Mouse (Mus musculus) myocyte (in vitro differentiated cells): ENCODE data around the gene Ess2. TPM values are rescaled to one million over a fixed set of nuclear protein-coding genes. Genes with fewer than 3 reads are reported as not detected.

ENCODE experiments used
- H3K27me3 ChIP-seq: one replicate; pipeline ENCODE4 v1.6.1; 2011; ENCODE audit not compliant: control insufficient read depth, insufficient read depth, insufficient read length
- H3K36me3 ChIP-seq: one replicate; pipeline ENCODE4 v1.6.1; 2011; ENCODE audit not compliant: control insufficient read depth, insufficient read depth
- H3K4me2 ChIP-seq: one replicate; pipeline ENCODE4 v1.6.1; 2011; ENCODE audit warnings: low read depth, control low read depth
- H3K4me3 ChIP-seq: one replicate; pipeline ENCODE4 v1.5.1; 2011; ENCODE audit warnings: mild to moderate bottlenecking, control low read depth, moderate library complexity
- H3K79me2 ChIP-seq: one replicate; pipeline ENCODE4 v1.6.1; 2011; ENCODE audit not compliant: control insufficient read depth, insufficient read depth
- H3ac ChIP-seq: one replicate; pipeline ENCODE4 v1.6.1; 2011; ENCODE audit not compliant: control insufficient read depth, insufficient read length
- CEBPB ChIP-seq: IDR thresholded peaks from 2 replicates; pipeline ENCODE4 v1.6.1; 2011; ENCODE audit warnings: mild to moderate bottlenecking, moderate library complexity; ENCODE audit not compliant: poor library complexity, insufficient read depth, severe bottlenecking
- E2F4 ChIP-seq: IDR thresholded peaks from one replicate; pipeline ENCODE4 v1.6.1; 2011; ENCODE audit warnings: mild to moderate bottlenecking, control low read depth, moderate library complexity; ENCODE audit not compliant: insufficient read depth
- MAX ChIP-seq: IDR thresholded peaks from one replicate; pipeline ENCODE4 v1.6.1; 2011; ENCODE audit warnings: low read depth, mild to moderate bottlenecking, control low read depth
- MYOD1 ChIP-seq, 3 experiments: IDR thresholded peaks; one replicate each; pipeline ENCODE4 v1.6.1; 2011; ENCODE audit warnings: control low read depth in 2 of 3, low read depth in 2 of 3, mild to moderate bottlenecking in 2 of 3, moderate library complexity in 1 of 3; ENCODE audit not compliant: insufficient read length in 2 of 3, control insufficient read depth in 1 of 3
- MYOG ChIP-seq, 3 experiments: IDR thresholded peaks; one replicate each; pipeline ENCODE4 v1.6.1; 2011; ENCODE audit warnings: control low read depth in 2 of 3, low read depth in 2 of 3, mild to moderate bottlenecking in 2 of 3; ENCODE audit not compliant: insufficient read length in 2 of 3, control insufficient read depth in 1 of 3, insufficient read depth in 1 of 3
- POLR2A ChIP-seq: IDR thresholded peaks from one replicate; pipeline ENCODE4 v1.6.1; 2011; ENCODE audit warnings: low read depth, mild to moderate bottlenecking, control low read depth, moderate library complexity; ENCODE audit not compliant: insufficient read length
- POLR2AphosphoS2 ChIP-seq: IDR thresholded peaks from one replicate; pipeline ENCODE4 v1.6.1; 2011; ENCODE audit warnings: low read depth, control low read depth; ENCODE audit not compliant: insufficient read length
- REST ChIP-seq: IDR thresholded peaks from one replicate; pipeline ENCODE4 v1.6.1; 2011; ENCODE audit warnings: mild to moderate bottlenecking, control low read depth, moderate library complexity; ENCODE audit not compliant: insufficient read depth, insufficient read length
- SRF ChIP-seq: IDR thresholded peaks from one replicate; pipeline ENCODE4 v1.6.1; 2011; ENCODE audit warnings: low read depth; ENCODE audit not compliant: control insufficient read depth, insufficient read length
- TCF12 ChIP-seq: IDR thresholded peaks from one replicate; pipeline ENCODE4 v1.6.1; 2011; ENCODE audit warnings: mild to moderate bottlenecking, control low read depth; ENCODE audit not compliant: poor library complexity, insufficient read depth, severe bottlenecking
- TCF3 ChIP-seq: IDR thresholded peaks from one replicate; pipeline ENCODE4 v1.6.1; 2011; ENCODE audit warnings: low read depth, control low read depth; ENCODE audit not compliant: insufficient read length
- USF1 ChIP-seq: IDR thresholded peaks from one replicate; pipeline ENCODE4 v1.6.1; 2011; ENCODE audit warnings: low read depth, mild to moderate bottlenecking, control low read depth, moderate library complexity
- polyA plus RNA-seq: library from polyadenylated mRNA; unstranded; fragments of >200 nt; fragmentation: generic; extraction: Trizol; gene quantifications from one replicate; pipeline ENCODE4 v1.2.1, GENCODE M21; 2012; ENCODE audit warnings: missing spikeins

Ess2 gene
- polyA plus RNA-seq, 1 experiment = 17.4 TPM

DNA sequence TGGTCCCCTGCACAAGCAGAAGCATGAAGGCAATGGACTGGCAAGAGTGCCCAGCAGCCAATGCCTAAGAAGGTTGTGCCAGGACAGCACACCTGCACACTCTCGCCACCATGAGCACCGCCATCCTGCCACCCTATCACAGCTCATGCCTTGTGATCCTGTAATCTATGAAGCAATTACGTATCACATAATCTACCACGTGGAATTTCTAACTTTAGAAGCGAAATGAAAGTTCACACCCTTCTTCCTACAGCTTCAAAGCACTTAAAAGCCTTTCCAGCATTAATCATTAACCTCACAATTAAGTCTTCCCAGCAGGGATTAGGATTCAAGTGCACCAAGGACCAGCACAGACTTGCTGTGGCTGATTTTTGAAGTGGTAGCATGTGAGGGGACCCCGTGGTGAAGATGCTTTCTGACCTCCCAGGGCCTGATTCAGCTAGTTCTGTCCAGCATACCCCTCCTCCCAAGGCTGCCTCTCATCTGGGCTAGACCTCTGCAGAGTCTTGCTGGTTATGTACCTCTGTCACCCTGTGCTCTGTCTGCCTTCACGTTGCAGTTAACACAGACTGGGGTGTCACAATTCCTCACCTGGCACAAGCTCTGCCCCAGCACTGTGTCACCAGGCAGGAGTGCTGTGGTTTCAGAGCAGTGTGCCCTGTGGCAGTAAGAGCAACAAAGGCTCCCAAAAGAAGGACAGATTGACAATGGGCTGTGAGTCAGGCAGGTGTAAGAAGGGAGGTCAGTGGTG, 34.1 kb upstream of the Ess2 start:
- no peak overlapping the region for H3K4me3 ChIP-seq
- TF ChIP-seq MAX (no peak), E2F4 (no peak), TCF3 (no peak), CEBPB (no peak), USF1 (no peak)
- H3K36me3 ChIP-seq = no peaks in the 10 kb centered on the region
- no peak overlapping the region for H3ac ChIP-seq
- H3K4me2 ChIP-seq = no peak overlapping the region
- no peaks in the 10 kb centered on the region for H3K79me2 ChIP-seq
- no peaks in the 10 kb centered on the region for H3K27me3 ChIP-seq

DNA sequence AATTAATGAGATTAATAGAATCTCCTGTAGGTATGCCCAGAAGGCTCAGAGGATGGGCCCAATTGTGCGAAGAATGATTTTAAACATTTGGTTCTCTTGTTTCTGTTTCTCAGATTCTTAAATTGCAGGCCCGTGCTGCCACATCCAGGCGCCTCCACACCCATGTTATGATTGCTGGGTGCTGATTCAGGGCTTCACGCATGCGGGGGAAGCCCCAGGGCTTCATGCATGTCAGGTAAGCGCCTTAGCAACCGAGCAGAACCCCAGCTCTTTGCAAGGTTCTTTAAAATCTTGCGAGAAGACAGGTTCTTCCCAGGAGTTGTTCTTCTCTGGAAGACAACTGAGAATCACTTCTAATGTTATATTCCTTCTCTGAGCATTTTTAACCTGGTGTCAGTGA, 32.3 kb upstream of the Ess2 start:
- no peak for TF ChIP-seq TCF3
- TF ChIP-seq REST = no peak
- TF ChIP-seq POLR2A = no peak
- no peak for TF ChIP-seq SRF
- no peak for TF ChIP-seq CEBPB
- no peak for TF ChIP-seq USF1
- no peak for TF ChIP-seq POLR2AphosphoS2
- TF ChIP-seq MAX = no peak
- TF ChIP-seq MYOD1 (IDR thresholded peaks at IDR 0.05; ENCODE audit: control insufficient read depth in 1 of 3, insufficient read length in 2 of 3, low read depth in 2 of 3) = no peak
- no peak for TF ChIP-seq TCF12
- no peak for TF ChIP-seq E2F4
- no peak for TF ChIP-seq MYOG (IDR thresholded peaks at IDR 0.05; ENCODE audit: control insufficient read depth in 1 of 3, insufficient read depth in 1 of 3, insufficient read length in 2 of 3, low read depth in 2 of 3)
- H3K36me3 ChIP-seq = no peaks in the 10 kb centered on the region
- H3K4me2 ChIP-seq = no peak overlapping the region
- H3K27me3 ChIP-seq = no peaks in the 10 kb centered on the region
- H3ac ChIP-seq = no peak overlapping the region
- H3K79me2 ChIP-seq = no peaks in the 10 kb centered on the region
- H3K4me3 ChIP-seq = no peak overlapping the region

DNA sequence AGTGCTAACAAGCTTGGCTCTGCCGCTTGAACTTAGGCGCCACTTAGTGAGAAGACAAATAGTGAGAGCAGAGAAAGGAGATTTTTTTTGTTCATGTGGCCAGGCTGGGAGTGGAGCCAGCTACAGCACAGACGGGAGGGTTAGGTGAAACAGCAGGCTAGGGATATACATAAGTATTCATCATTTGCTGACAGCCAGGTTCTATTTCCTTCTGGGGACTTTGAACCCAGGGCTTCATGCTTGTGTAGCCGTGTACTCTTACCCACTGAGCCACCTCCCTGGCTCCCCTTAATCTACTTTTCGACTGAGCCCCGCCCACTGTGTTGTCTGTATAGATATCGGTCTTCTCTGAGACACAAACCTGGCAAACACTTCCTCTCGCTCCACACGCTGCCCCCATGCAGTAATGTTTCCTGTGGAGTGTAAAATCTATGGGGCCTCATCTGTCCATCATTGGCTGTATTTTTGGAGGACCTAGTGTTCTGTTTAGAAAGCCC, 28.2 kb upstream of the Ess2 start:
- no peak overlapping the region for H3K4me2 ChIP-seq
- no peaks in the 10 kb centered on the region for H3K36me3 ChIP-seq
- H3K79me2 ChIP-seq = no peaks in the 10 kb centered on the region
- H3ac ChIP-seq = no peak overlapping the region
- TF ChIP-seq USF1 = no peak
- TF ChIP-seq TCF12 = no peak
- H3K4me3 ChIP-seq = no peak overlapping the region
- H3K27me3 ChIP-seq = peaks cover 40% of the 10 kb centered on the region

DNA sequence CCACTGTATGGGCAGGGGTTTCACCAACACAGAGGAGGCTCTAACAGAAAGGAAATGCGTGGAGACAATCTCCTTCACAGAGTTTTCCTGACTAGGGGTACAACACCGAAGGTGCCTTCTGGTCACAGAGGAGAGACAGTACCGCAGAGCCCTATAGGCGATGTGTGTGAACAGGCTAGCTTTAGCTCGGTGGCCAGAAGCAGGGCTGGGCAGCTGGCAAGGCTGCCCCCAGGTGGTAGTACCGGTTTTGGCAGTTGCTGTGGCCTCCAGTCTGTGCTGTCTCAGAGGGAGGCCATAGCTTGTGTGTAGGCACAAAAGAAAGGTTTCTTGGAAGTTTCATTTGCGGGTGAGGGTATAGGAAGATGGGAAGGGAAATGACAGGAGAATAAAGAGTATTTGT, 27.7 kb upstream of the Ess2 start:
- Histone ChIP-seq H3K27me3 (peaks cover 44% of the 10 kb centered on the region), H3K4me2 (no peak overlapping the region), H3ac (no peak overlapping the region), H3K4me3 (no peak overlapping the region), H3K79me2 (no peaks in the 10 kb centered on the region), H3K36me3 (no peaks in the 10 kb centered on the region)
- no peak for TF ChIP-seq POLR2A
- no peak for TF ChIP-seq USF1
- no peak for TF ChIP-seq TCF3
- TF ChIP-seq CEBPB = no peak
- no peak for TF ChIP-seq TCF12
- no peak for TF ChIP-seq MYOD1 (IDR thresholded peaks at IDR 0.05; ENCODE audit: control insufficient read depth in 1 of 3, insufficient read length in 2 of 3, low read depth in 2 of 3)
- no peak for TF ChIP-seq E2F4
- no peak for TF ChIP-seq MAX
- TF ChIP-seq SRF = no peak
- no peak for TF ChIP-seq MYOG (IDR thresholded peaks at IDR 0.05; ENCODE audit: control insufficient read depth in 1 of 3, insufficient read depth in 1 of 3, insufficient read length in 2 of 3, low read depth in 2 of 3)
- TF ChIP-seq REST = no peak
- no peak for TF ChIP-seq POLR2AphosphoS2

DNA sequence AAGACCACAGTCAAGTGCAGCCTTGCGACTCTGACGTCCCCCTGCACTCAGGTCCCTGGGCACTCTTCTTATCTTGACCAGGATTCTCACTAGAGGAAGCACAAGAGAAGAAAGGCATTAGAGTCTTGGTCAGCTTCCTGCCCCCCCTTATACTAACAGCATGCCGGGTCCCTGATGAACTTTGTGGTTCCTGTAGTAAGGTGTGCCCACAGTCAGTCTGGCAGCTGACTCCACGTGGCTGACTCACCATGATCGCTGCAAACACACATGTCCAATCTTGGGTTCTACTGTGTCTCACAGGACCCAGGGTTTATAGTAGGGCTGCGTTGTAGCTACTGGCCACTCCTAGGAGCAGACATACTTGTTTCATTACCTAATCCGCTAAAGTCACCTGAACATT, 27.0 kb upstream of the Ess2 start:
- no peak for TF ChIP-seq SRF
- TF ChIP-seq POLR2A = no peak
- TF ChIP-seq E2F4 = no peak
- no peak for TF ChIP-seq USF1
- TF ChIP-seq MAX = no peak
- no peak for TF ChIP-seq TCF12
- no peak for TF ChIP-seq POLR2AphosphoS2
- no peak for TF ChIP-seq MYOG (IDR thresholded peaks at IDR 0.05; ENCODE audit: control insufficient read depth in 1 of 3, insufficient read depth in 1 of 3, insufficient read length in 2 of 3, low read depth in 2 of 3)
- TF ChIP-seq REST = no peak
- no peaks in the 10 kb centered on the region for H3K79me2 ChIP-seq
- no peak overlapping the region for H3ac ChIP-seq
- H3K4me2 ChIP-seq = no peak overlapping the region
- no peak overlapping the region for H3K4me3 ChIP-seq
- no peaks in the 10 kb centered on the region for H3K36me3 ChIP-seq
- peaks cover 50% of the 10 kb centered on the region for H3K27me3 ChIP-seq
